Comparison of ENCODE assay signal across 1 mouse cellular context in the genomic region with DNA sequence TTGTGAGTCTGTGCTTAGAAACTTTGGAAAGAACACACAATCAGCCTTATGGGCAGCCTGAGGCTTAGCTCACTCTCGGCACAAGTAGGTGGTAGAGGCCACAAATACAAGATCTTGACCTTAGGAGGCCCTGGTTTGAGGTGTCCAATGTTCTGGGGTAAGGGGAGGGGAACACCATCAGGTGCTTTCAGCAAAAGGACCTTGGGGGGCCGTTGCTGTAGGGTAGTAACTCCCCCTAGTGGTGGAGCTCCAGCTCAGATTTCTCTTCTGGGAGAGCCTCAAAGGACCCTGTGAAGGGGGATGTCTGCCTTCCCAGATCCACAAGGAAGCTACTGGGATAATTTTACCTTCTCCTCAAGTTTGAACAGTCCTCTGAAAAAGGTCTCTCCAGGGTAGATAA.
TF ChIP-seq lines count a peak whose summit lies in the region.

No protein-coding gene starts in this region.

TF ChIP-seq in CH12.LX, 34 proteins besides CTCF, POLR2A, EP300 and RAD21 (continued from another document):
- TF ChIP-seq MYC (IDR thresholded peaks at IDR 0.05; ENCODE audit: low read depth, low read length), result 0 out of 2 replicates have a peak, but pooled peaks have one; percentile 24
- TF ChIP-seq SMC3 (IDR thresholded peaks at IDR 0.05; ENCODE audit: low read depth, low read length), result peak; percentile 86
- TF ChIP-seq UBTF (IDR thresholded peaks at IDR 0.05; ENCODE audit: low read depth, low read length), result no peak
